Mouse (Mus musculus) adrenal gland, adult 8-10 months (tissue): ENCODE results near the gene Unc5c. TPM values are rescaled to one million over a fixed set of nuclear protein-coding genes. Genes with fewer than 3 reads are reported as not detected.

ENCODE experiments used
- DNase-seq: peaks from one replicate; pipeline ENCODE4 v3.0.0; 2022
- total RNA-seq, 4 experiments: library from RNA; stranded (reverse); gene quantifications; 2 replicates each; pipeline ENCODE4 v1.2.4; 2022

Unc5c gene
- total RNA-seq, 4 experiments from 2014 or later, result 8.6 to 14.8 (median 11.3) TPM

GRCm38 (mm10) chr3:141511253-141512038 lies 46.4 kb downstream of the Unc5c start:
- DNase-seq, result no peak

GRCm38 (mm10) chr3:141528751-141529150 lies 63.7 kb downstream of the Unc5c start:
- DNase-seq, result no peak

- no peak for DNase-seq
Observed at GRCm38 (mm10) chr3:141529599-141529998, 64.6 kb downstream of the Unc5c start.

GRCm38 (mm10) chr3:141533861-141534260 lies 68.8 kb downstream of the Unc5c start:
- DNase-seq, result no peak

- DNase-seq, result no peak
Observed at GRCm38 (mm10) chr3:141536857-141537256, 71.8 kb downstream of the Unc5c start.

GRCm38 (mm10) chr3:141538120-141538519 lies 73.1 kb downstream of the Unc5c start:
- no peak for DNase-seq

GRCm38 (mm10) chr3:141540749-141541148 lies 75.7 kb downstream of the Unc5c start:
- no peak for DNase-seq

- no peak for DNase-seq
Observed at GRCm38 (mm10) chr3:141547341-141547814, 82.4 kb downstream of the Unc5c start.

GRCm38 (mm10) chr3:141549661-141550060 lies 84.6 kb downstream of the Unc5c start:
- peak; percentile 2 for DNase-seq

GRCm38 (mm10) chr3:141552960-141553359 lies 87.9 kb downstream of the Unc5c start:
- no peak for DNase-seq

GRCm38 (mm10) chr3:141557072-141557471 lies 92.1 kb downstream of the Unc5c start:
- no peak for DNase-seq

GRCm38 (mm10) chr3:141575076-141575688 lies 110.2 kb downstream of the Unc5c start:
- no peak for DNase-seq

- no peak for DNase-seq
Observed at GRCm38 (mm10) chr3:141577382-141577781, 112.4 kb downstream of the Unc5c start.

- no peak for DNase-seq
Observed at GRCm38 (mm10) chr3:141581190-141581891, 116.3 kb downstream of the Unc5c start.

- DNase-seq, result no peak
Observed at GRCm38 (mm10) chr3:141581892-141582214, 116.8 kb downstream of the Unc5c start.

- no peak for DNase-seq
Observed at GRCm38 (mm10) chr3:141583180-141583579, 118.2 kb downstream of the Unc5c start.

GRCm38 (mm10) chr3:141589392-141590012 lies 124.5 kb downstream of the Unc5c start:
- no peak for DNase-seq

GRCm38 (mm10) chr3:141593249-141593648 lies 128.2 kb downstream of the Unc5c start:
- DNase-seq, result no peak

GRCm38 (mm10) chr3:141594120-141594519 lies 129.1 kb downstream of the Unc5c start:
- no peak for DNase-seq

GRCm38 (mm10) chr3:141595073-141595472 lies 130.1 kb downstream of the Unc5c start:
- DNase-seq, result no peak

- no peak for DNase-seq
Observed at GRCm38 (mm10) chr3:141596461-141596860, 131.4 kb downstream of the Unc5c start.

- DNase-seq, result no peak
Observed at GRCm38 (mm10) chr3:141596881-141597280, 131.9 kb downstream of the Unc5c start.

GRCm38 (mm10) chr3:141597974-141598373 lies 133.0 kb downstream of the Unc5c start:
- DNase-seq, result no peak
